Mouse (Mus musculus) brain, adult 2 months (tissue): ENCODE data around the gene Lsm10.

Experiments
- DNase-seq: peaks from one replicate; pipeline ENCODE4 v3.0.0; 2011; ENCODE audit warnings: low read depth, low spot score

The Lsm10 gene

GRCm38 (mm10) chr4:126096464-126097111 is at the start of gene Lsm10:
Gene Lsm10, plus strand, starts transcription at chr4:126096623.
- DNase-seq, result peak; percentile 98

GRCm38 (mm10) chr4:126046851-126047585 is 49.4 kb upstream of the Lsm10 start, which contains the start of gene Mrps15:
Gene Mrps15, plus strand, starts transcription at chr4:126046925.
- DNase-seq, result peak; percentile 96

DNA sequence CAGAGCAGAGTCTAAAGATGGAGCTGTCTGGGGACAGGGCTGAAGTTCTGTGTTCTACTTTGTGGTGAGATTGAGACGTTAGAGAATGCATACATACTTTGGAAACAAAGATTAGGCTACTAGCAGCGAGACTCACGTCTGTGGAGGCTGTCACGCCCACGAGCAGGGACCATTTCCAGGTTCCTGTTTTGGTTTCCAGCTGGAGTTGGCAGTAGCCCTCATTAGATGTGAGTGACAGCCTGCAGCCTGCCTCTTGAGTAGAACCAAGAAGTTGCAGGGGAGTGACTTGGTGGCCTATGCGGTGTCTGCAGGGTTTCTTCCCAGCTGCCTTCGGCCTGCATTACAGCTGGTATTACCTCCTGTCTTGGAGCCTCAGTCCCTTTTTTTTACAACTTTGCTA is 44.8 kb upstream of the Lsm10 start:
- peak; percentile 79 for DNase-seq

DNA sequence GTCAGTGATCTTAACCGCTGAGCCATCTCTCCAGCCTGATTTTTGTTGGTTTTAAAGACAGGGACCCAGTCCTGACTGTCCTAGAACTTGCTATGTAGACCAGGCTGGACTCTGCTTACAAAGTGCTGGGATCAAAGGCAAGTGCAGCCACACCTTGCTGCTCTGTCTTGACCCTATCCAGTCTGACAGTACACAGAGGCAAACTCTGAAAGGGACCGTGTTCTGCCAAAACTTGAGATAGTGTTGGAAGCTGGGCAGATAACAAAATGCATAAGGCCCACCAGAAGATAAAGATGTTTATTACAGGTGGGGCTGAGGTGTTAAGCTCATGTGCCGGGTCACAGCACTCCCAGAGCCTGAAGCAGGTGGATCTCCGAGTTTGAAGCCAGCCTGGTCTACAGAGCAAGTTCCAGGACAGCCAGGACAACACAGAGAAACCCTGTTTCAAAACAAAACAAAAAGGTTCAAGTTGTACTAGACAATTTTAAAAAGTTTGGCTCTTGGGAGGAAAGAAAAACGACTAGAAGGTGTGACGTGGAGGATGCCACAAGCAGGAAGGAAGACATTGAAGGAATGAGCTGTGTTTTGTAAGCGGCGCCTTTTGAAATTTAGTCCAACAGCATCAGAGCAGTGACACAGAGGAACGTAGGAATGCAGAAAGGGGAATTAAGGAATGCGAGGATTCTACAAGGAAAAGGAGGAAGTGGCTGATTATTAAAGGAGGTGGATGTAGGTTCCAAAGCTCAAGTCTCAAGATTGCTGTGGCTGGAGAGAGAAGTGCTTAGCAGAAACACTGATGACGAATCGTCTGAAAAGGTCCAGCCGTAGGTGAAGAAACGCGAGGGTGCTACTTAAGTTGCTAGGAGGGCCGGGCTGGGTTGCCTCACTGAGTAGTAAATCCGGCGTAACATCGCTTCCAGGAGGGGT is 39.0 kb upstream of the Lsm10 start:
- no peak for DNase-seq

DNA sequence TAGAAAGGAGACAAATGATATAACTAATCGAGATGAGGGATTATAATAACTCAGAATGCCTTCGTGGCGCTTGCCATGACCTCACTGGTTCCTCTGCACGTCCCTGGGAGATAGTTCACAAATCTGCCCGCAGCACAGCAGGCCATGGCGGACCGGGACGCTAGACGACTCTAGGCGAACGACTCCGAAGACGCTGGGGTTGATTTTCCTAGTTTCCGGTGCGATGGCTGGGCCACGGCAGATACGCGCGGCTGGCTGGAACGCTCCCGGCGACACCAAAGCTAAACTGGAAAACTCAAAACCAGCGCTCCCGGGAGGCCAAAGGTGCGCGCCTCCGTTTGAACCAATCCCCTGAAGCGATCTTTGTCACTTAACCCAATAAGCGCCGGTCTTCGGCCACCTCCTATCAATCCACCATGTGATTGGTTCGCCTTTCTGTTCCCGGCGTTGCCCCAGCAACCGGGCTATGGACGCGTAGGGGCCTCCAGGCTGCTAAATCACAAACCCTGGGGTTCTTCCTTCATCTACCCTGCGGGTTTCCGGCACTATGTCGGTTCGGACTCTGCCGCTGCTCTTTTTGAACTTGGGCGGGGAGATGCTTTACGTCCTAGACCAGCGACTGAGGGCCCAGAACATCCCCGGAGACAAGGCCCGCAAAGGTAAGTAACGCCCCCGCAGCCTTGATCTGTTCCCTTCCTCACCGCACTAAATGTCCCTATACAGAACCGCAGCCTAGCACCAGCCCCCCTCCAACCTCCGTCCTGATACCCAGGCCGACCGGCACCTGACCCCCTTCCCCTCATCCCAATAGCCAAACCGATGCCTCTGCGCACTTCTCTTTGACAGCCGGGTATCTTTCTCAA is 38.1 kb upstream of the Lsm10 start, which contains the start of gene Oscp1:
Oscp1 (plus strand) TSS at position 432 of the 863 bp plus-strand sequence.
- peak; percentile 97 for DNase-seq

DNA sequence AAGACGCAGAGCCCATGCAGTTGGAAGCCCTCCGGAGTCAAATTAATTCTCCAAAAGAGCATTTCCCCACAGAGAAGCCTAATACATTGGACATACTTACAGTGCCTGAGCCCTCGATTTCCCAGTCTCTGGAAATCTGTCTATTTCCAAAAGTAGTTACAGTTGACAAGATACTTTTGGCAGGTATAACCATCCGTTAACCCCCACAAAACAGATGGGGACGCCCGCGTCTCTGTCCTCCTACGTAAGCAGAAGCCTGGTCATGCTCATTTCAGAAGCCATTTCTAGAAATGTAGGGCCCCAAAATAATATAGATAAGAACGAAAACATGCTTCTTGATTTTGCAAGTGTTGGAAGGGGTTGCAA is 37.4 kb upstream of the Lsm10 start:
- peak; percentile 86 for DNase-seq

- DNase-seq, result peak; percentile 60
Measured at GRCm38 (mm10) chr4:126062856-126063255, 33.6 kb upstream of the Lsm10 start.

DNA sequence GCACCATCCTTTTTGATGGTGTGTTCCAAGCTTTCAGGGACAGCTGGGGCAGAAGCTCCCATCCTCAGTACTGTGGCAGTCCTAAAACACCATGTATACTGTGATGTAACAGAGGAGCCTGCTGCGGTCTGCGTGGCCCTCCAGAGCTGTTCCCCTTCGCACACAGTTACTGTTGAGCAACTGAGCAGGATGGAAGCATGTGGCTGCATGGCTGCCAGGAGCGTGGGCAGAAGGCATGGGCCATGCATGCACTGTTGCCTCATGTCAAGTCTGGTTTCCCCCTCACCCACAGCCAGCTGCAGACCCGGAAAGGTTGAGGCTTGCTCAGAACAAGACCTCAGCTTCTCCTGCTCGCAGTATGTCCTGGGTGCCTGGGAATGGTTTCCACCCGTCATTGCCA is 31.2 kb upstream of the Lsm10 start:
- DNase-seq, result peak; percentile 71

DNA sequence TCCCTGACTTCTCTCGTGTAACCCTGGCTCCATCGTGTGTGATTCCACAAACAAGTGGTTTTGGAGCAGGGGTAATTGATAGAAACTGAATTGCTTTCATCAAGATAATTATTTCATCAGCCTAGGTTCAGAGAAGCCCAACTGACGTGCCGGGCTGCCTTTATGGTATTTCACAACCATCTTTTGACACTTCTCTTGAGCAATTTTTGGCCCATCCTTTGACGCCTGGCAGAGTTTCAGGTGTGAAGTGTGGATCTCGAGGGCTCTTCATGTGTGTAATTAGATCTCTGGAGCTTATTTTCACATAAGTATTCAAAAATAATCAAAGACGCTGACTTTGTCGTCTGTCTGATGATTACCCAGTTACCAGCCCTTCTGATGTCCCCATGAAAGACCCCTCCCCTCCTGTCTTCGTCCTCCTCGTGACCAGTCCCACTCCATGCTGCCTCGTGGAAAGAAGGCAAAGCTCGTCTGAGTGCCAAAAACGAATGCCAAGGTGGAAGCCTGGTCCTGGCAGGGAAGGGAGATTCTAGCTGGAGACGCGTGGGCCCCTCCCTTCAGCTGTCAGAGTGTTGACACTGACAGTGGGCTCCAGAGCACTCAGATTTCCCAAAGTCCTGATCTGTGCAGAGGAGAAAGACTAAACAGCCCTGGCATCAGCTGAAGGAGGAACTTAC is 28.9 kb upstream of the Lsm10 start:
- DNase-seq, result peak; percentile 73

DNA sequence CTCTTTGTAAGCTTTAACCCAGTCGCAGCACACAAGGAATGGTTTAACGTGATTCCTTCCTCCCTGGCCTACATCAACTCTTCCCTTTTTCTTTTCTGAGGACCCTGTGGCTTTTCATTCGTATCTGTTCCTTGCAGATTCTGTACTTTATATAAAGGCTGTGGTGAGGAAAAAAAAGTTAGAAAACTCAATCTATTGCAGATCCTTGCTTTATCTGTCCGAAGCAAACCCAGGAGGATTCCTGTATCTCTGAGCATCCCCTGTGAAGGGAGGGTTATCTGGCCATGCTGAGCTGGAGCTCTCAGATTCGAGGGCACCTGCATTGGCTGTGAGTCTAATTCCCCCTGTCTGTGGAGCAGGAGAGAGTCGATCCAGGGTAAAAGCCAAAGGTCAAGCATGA is 27.6 kb upstream of the Lsm10 start:
- no peak for DNase-seq

- no peak for DNase-seq
Measured at GRCm38 (mm10) chr4:126077833-126078232, 18.6 kb upstream of the Lsm10 start.

DNA sequence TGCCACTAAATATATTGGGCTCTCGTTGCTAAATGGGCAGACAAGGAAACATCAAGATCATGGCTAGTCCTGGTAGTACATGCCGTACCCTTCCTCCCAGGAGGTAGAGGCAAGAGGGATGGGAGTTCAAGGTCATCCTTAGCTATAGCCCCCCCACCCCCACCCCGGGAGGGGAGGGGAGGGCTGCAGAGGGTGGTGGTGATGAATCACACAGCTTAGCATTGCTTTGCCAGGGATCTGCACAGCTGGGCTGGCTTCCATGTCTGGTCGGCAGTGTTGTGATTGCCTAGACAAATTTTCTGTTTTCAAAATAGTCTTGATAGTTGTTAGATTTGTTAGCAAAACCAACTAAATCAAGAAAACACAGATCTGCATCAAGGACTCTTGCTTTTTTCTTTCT is 17.2 kb upstream of the Lsm10 start:
- DNase-seq, result peak; percentile 46

DNA sequence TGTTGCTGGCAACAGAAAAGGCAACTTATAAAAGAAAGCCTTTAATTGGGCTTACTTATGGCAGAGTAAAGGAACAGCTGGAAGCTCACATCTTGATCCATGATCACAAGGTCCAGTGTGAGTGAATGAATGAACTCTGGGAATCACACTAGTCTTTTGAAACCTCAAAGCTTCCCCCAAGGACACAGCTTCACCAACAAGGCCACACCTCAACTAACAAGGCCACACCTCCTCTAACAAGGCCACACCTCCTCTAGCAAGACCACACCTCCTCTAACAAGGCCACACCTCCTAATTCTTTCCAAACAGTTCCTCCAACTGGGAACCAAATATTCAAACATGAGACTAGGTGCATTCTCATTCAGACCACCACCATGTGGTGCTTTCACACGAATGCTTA is 14.8 kb upstream of the Lsm10 start:
- DNase-seq, result no peak

DNA sequence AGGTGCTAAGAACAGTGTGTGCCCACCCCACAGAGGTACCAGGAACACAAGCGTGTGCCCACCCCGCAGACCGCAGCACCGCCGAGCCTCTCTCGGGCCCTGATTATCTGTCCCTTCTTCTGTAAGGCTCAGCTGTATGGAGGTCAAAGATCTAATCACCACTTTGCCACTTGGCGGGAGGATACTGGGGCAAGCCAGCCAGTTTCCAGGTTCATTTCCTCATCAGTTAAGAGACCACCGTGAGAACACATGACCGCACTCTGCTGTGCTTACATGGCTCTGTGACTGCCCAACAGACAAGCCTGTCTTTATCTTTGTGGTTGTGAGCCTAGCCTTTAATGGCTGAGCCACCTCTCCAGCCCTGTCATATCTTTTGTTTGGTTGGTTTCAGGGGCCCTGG is 13.4 kb upstream of the Lsm10 start:
- no peak for DNase-seq

GRCm38 (mm10) chr4:126084382-126084781 is 12.0 kb upstream of the Lsm10 start:
- DNase-seq, result no peak

DNA sequence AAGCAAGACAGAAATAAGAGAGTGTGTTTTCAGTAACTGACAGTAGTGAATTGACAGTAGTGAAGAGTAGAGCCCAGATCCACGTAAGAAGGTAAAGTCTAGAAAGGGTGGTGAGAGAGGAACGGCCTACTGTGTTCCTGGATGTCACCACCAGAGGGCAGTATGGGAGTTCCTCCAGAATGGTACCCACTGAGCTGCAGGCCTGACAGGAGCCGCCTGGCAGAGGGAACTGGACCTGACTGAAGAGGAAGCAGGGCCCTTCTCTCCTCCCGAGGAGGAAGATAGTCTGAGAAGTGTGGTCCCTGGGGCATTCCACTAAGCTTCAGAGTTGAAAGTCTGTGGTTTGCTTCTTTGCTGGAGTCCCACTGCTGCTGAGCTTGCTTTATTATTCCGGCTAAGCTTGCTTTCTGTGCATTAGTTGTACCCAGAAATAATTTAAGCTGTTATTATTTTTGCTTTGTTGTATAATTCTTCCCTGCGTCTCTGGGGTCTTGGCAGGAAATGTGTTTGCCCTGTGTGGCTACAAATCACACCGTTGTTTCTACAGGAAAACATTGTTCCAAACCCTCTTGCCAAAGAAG is 10.3 kb upstream of the Lsm10 start:
- DNase-seq, result peak; percentile 96

DNA sequence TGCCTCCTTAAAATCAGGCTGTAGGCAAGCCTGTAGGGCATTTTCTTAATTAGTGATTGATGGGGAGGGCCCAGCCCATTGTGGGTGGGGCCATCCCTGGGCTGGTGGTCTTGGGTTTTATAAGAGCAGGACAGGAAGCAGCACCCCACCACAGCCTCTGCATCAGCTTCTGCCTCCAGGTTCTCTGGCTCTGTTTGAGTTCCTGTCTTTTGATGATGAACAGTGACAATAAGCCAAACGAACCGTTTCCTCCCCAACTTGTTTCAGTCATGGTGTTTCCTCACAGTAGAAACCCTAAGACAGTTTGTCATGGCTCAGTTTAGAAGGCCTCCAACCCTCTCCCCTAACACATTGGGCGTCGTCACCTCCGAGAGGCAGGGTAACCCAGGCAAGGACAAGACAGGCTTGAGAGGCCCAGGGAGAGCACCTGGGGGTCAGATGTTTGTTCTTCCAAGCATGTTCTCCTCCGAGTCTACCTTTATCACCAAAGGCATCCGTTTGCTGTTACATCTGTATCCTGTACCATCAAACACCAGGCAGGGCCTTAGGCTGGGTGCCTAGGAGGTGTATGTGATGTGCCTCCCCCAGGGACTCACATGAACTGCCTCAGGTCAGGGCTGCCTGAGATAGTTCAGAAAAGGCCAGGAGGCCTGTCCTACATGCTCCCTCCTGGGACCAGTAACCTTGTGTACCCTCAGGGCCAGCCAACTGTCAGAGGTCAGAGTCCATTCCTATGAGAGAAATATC is 6.1 kb upstream of the Lsm10 start:
- DNase-seq, result no peak

DNA sequence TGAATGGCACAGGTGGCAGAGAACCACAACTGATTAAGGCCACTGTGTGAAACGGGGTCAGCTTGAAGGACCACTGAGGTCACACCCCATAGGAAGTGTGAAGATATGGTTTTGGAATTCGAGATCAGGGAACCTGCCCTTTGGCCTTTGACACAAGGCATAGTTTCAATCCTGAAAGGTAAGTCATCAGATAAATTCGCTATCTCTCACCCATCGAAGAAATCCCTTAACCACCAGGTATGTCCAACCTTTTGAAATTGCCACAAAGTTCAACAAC is 5.6 kb upstream of the Lsm10 start:
- DNase-seq, result no peak

GRCm38 (mm10) chr4:126091873-126092272 is 4.5 kb upstream of the Lsm10 start:
- DNase-seq, result no peak
